In the genomic region with DNA sequence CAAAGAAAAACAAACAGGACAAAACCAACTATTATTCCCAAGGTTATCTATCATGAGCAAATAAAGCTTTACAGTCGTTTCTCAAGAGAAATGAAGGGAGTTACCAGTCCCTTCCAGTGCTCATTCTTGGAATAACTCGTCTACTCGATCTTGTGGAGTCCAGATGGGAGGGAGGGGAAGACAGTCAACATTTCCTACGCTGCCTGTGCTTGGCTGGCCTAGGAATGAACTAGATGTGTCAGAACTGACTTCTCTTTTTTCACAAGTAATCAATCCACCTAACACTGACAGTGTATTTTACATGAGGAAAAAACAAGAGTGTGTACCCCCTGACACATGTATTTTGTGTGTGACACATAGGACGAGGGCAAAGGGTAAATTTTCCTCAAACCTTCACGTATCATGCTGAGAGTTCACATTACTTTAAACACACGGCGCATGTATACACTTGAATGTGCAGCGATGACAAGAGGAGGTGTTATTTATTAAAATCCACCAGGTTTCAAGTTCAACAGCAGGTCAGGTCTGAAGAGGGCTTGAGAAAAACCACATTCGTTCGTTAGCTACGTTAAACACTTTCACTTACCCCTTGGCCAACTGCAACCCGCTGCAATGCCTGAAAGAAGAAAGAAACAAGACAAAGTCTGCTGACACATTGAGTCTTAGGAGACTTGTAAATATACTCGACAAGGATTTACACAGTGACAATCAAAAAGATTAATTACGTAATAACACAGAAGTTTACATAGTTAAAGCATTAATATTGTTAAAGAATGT, we compare ENCODE assay signal across 23 mouse cellular contexts. TPM values are rescaled to one million over a fixed set of nuclear protein-coding genes. Genes with fewer than 3 reads are reported as not detected.
A peak's percentile ranks its signal among the peaks of the same experiment; 100 is the strongest.
DNase-seq lines count a peak whose midpoint lies in the region; ATAC-seq and TF ChIP-seq lines count a peak whose summit lies in the region.
"Had no signal": no experiment of that assay in that cellular context is flagged by ENCODE, and none has a peak within 500 bp of the region (broad histone marks: within the 10 kb centered on the region; RNA-seq: fewer than 3 reads in every experiment).

No protein-coding gene starts in this region.

- no peak for ATAC-seq in kidney, postnatal 0 days (replicated peaks; ENCODE audit: low FRiP score, low read depth)
- ATAC-seq in lung, embryonic 16.5 days (ENCODE audit: low read depth), result peak; percentile 76
- ATAC-seq in stomach, embryonic 14.5 days (ENCODE audit: insufficient number of reproducible peaks, insufficient read depth, low FRiP score, low read depth), result peak; percentile 77; the same call in 1 of the 2 replicates
- ATAC-seq in CD4-positive, CD25-positive, alpha-beta regulatory T cell, adult 4 months, result no peak
- ATAC-seq: activated CD4-positive, CD25-positive, alpha-beta regulatory T cell, adult 4 months; forebrain, postnatal 0 days; hindbrain, postnatal 0 days; liver, postnatal 0 days; Patski had no signal

- H3K27ac ChIP-seq in kidney, postnatal 0 days, result no peak overlapping the region
- H3K27ac ChIP-seq in lung, embryonic 16.5 days (ENCODE audit: low read length), result no peak overlapping the region
- peak overlapping the region; percentile 84 for H3K27ac ChIP-seq in stomach, embryonic 14.5 days (ENCODE audit: low read length)
- H3K27ac ChIP-seq: forebrain, embryonic 10.5 days; hindbrain, postnatal 0 days; layer of hippocampus, adult 2 months; midbrain, embryonic 12.5 days; neural tube, embryonic 12.5 days had no signal

- H3K9me3 ChIP-seq in kidney, postnatal 0 days (replicated peaks; ENCODE audit: low read length), result no peaks in the 10 kb centered on the region
- H3K9me3 ChIP-seq in lung, embryonic 16.5 days (ENCODE audit: control insufficient read depth, low read length), result no peaks in the 10 kb centered on the region; the same call in 1 of the 2 replicates
- H3K9me3 ChIP-seq in stomach, embryonic 14.5 days (ENCODE audit: control insufficient read depth, low read depth, low read length), result no peaks in the 10 kb centered on the region
- H3K9me3 ChIP-seq: forebrain, embryonic 10.5 days; midbrain, embryonic 12.5 days; neural tube, embryonic 12.5 days had no signal

- TF ChIP-seq CTCF in kidney, postnatal 0 days (IDR thresholded peaks at IDR 0.05; ENCODE audit: low read depth), result no peak

- H3K4me1 ChIP-seq in kidney, postnatal 0 days (replicated peaks; ENCODE audit: insufficient read depth, low read length), result no peaks in the 10 kb centered on the region
- H3K4me1 ChIP-seq in lung, embryonic 16.5 days (replicated peaks; ENCODE audit: control insufficient read depth, insufficient read depth, low read length), result no peaks in the 10 kb centered on the region; the same call in none of the 2 replicates
- H3K4me1 ChIP-seq in stomach, embryonic 14.5 days (ENCODE audit: control insufficient read depth, insufficient read depth, low read length), result 0 out of 2 replicates have a peak, but pooled peaks cover 7% of the 10 kb centered on the region
- H3K4me1 ChIP-seq: forebrain, embryonic 10.5 days; neural tube, embryonic 12.5 days had no signal

- H3K27me3 ChIP-seq in kidney, postnatal 0 days (ENCODE audit: insufficient read depth, low read length), result no peaks in the 10 kb centered on the region
- no peaks in the 10 kb centered on the region; the same call in 1 of the 2 replicates for H3K27me3 ChIP-seq in lung, embryonic 16.5 days (ENCODE audit: control insufficient read depth, insufficient read depth, low read depth, low read length)
- no peaks in the 10 kb centered on the region for H3K27me3 ChIP-seq in stomach, embryonic 14.5 days (ENCODE audit: control insufficient read depth, insufficient read depth, low read length)
- H3K27me3 ChIP-seq: midbrain, embryonic 12.5 days; neural tube, embryonic 12.5 days; Patski had no signal

- H3K9ac ChIP-seq in kidney, postnatal 0 days (ENCODE audit: low read depth, low read length), result no peak overlapping the region
- H3K9ac ChIP-seq in lung, embryonic 16.5 days (ENCODE audit: low read length), result no peak overlapping the region
- 0 out of 2 replicates have a peak overlapping the region, but pooled peaks have one; percentile 10 for H3K9ac ChIP-seq in stomach, embryonic 14.5 days (replicated peaks; ENCODE audit: low read depth, low read length)
- H3K9ac ChIP-seq: forebrain, postnatal 0 days; liver, postnatal 0 days; midbrain, embryonic 12.5 days; neural tube, embryonic 12.5 days had no signal

- DNase-seq in embryo, embryonic 10 days (ENCODE audit: low spot score), result peak; percentile 12
- DNase-seq in embryo, embryonic 9.5 days (ENCODE audit: extremely low spot score), result no peak
- peak; percentile 53 for DNase-seq in kidney, postnatal 0 days (ENCODE audit: low spot score)
- DNase-seq in kidney, adult 18-20 months, result no peak
- DNase-seq in spleen, postnatal 4 days (ENCODE audit: low spot score in 2 of 2), result no peak
- DNase-seq: adrenal gland, postnatal 14 days; cerebellum, postnatal 10 days; forebrain, postnatal 0 days; heart, postnatal 4 days; kidney, postnatal 10 days; liver, postnatal 0 days; right cerebral cortex, adult 18-20 months; thymus, adult 18-20 months had no signal

- 55% methylated on average over 15 of the region's 15 CpGs for WGBS in kidney, postnatal 0 days
- 17% methylated on average over 15 of the region's 15 CpGs for WGBS in lung, embryonic 16.5 days
- WGBS in stomach, embryonic 14.5 days, result 17% methylated on average over 15 of the region's 15 CpGs

- H3K36me3 ChIP-seq in kidney, postnatal 0 days (ENCODE audit: insufficient read depth, low read length), result no peaks in the 10 kb centered on the region
- no peaks in the 10 kb centered on the region for H3K36me3 ChIP-seq in lung, embryonic 16.5 days (ENCODE audit: control insufficient read depth, insufficient read depth, low read length)
- no peaks in the 10 kb centered on the region for H3K36me3 ChIP-seq in stomach, embryonic 14.5 days (ENCODE audit: control insufficient read depth, insufficient read depth, low read length)

- no peak overlapping the region for H3K4me2 ChIP-seq in kidney, postnatal 0 days (ENCODE audit: low read length)
- H3K4me2 ChIP-seq in lung, embryonic 16.5 days (ENCODE audit: low read depth, low read length), result peak overlapping the region; percentile 11
- no peak overlapping the region; the same call in 1 of the 2 replicates for H3K4me2 ChIP-seq in stomach, embryonic 14.5 days (replicated peaks; ENCODE audit: low read depth, low read length)
- H3K4me2 ChIP-seq: midbrain, embryonic 12.5 days; neural tube, embryonic 12.5 days had no signal

- no peak overlapping the region for H3K4me3 ChIP-seq in kidney, postnatal 0 days (replicated peaks; ENCODE audit: low read depth, low read length)
- no peak overlapping the region for H3K4me3 ChIP-seq in lung, embryonic 16.5 days (ENCODE audit: low read length)
- H3K4me3 ChIP-seq in stomach, embryonic 14.5 days (ENCODE audit: low read depth, low read length), result no peak overlapping the region
- H3K4me3 ChIP-seq: forebrain, embryonic 10.5 days; layer of hippocampus, adult 2 months; midbrain, embryonic 12.5 days; neural tube, embryonic 12.5 days had no signal

RNA-seq across cellular contexts. Expression of a gene that starts 46.9 kb away (rescaled TPM):
- 57.0 and 58.6 TPM in 2 replicates for polyA plus RNA-seq in kidney, postnatal 0 days (2015; fragmentation: Nextera tagmentation; extraction: Ambion mirVana)
- 56.0 and 59.4 TPM in 2 replicates for polyA plus RNA-seq in lung, embryonic 16.5 days (2015; fragmentation: Nextera tagmentation; extraction: Ambion mirVana)
- polyA plus RNA-seq in stomach, embryonic 14.5 days (2014; fragmentation: Nextera tagmentation; extraction: Ambion mirVana), result 54.4 and 58.0 TPM in 2 replicates
- polyA plus RNA-seq in CD4-positive, CD25-positive, alpha-beta regulatory T cell, adult 4 months (2017; shearing (Covaris generic)), result 10 to 100 TPM; 62.9 to 67.6 TPM

RNA-seq across cellular contexts. Expression of a gene that starts 47.2 kb away (rescaled TPM):
- polyA plus RNA-seq in kidney, postnatal 0 days (2015; fragmentation: Nextera tagmentation; extraction: Ambion mirVana), result 13.3 and 13.5 TPM in 2 replicates
- 11.5 and 13.4 TPM in 2 replicates for polyA plus RNA-seq in lung, embryonic 16.5 days (2015; fragmentation: Nextera tagmentation; extraction: Ambion mirVana)
- 16.0 and 16.5 TPM in 2 replicates for polyA plus RNA-seq in stomach, embryonic 14.5 days (2014; fragmentation: Nextera tagmentation; extraction: Ambion mirVana)
- 1 to 10 TPM; 4.1 to 4.9 TPM for polyA plus RNA-seq in CD4-positive, CD25-positive, alpha-beta regulatory T cell, adult 4 months (2017; shearing (Covaris generic))

Comparison
In these comparisons a context has a peak if more than half of its experiments do, and no peak if none do; other contexts are left out.
1. DNase-seq: peak in embryo, embryonic 10 days (single experiment) and kidney, postnatal 0 days (single experiment); none in embryo, embryonic 9.5 days (single experiment), kidney, adult 18-20 months (single experiment) and spleen, postnatal 4 days (0 of 2).
2. ATAC-seq: peak in lung, embryonic 16.5 days (single experiment) and stomach, embryonic 14.5 days (single experiment); none in kidney, postnatal 0 days (single experiment) and CD4-positive, CD25-positive, alpha-beta regulatory T cell, adult 4 months (single experiment).